Mouse (Mus musculus): ENCODE measurements around the gene Npr2. TPM values are rescaled to one million over a fixed set of nuclear protein-coding genes. Genes with fewer than 3 reads are reported as not detected.

Npr2 gene
- total and polyA plus RNA-seq, 2 experiments, result 29.2 to 39.1 TPM

GRCm38 (mm10) chr4:43679416-43680043, 47.8 kb downstream of the Npr2 start:
- Histone ChIP-seq H3K79me2 (ENCODE audit: control insufficient read depth, insufficient read depth, low read length) (no peaks in the 10 kb centered on the region), H3K9ac (ENCODE audit: low read depth, low read length) (no peak overlapping the region), H3K36me3 (ENCODE audit: control insufficient read depth, insufficient read depth, low read length) (no peaks in the 10 kb centered on the region), H3K4me3 (ENCODE audit: insufficient read depth, low read depth, low read length) (no peak overlapping the region), H3K27me3 (ENCODE audit: control insufficient read depth, insufficient read depth, low read length) (no peaks in the 10 kb centered on the region), H3K27ac (replicated peaks; ENCODE audit: insufficient read depth, low read depth, low read length) (no peak overlapping the region), H3K4me1 (ENCODE audit: control insufficient read depth, insufficient read depth, low read length) (no peaks in the 10 kb centered on the region)
- DNase-seq (ENCODE audit: extremely low read depth, low read depth, low spot score), result no peak
- TF ChIP-seq POLR2A (IDR thresholded peaks at IDR 0.05; ENCODE audit: extremely low read depth, insufficient read depth, low read length) (no peak), CTCF (IDR thresholded peaks at IDR 0.05; ENCODE audit: low read depth, low read length) (no peak)
- 85% methylated on average over 7 of the region's 7 CpGs for WGBS

- no peak for DNase-seq (ENCODE audit: extremely low read depth, low read depth, low spot score)
- no peaks in the 10 kb centered on the region for H3K4me1 ChIP-seq (ENCODE audit: control insufficient read depth, insufficient read depth, low read length)
- 94% methylated on average over 17 of the region's 17 CpGs for WGBS
- no peak overlapping the region for H3K27ac ChIP-seq (replicated peaks; ENCODE audit: insufficient read depth, low read depth, low read length)
- H3K27me3 ChIP-seq (ENCODE audit: control insufficient read depth, insufficient read depth, low read length), result no peaks in the 10 kb centered on the region
- H3K4me3 ChIP-seq (ENCODE audit: insufficient read depth, low read depth, low read length), result no peak overlapping the region
- no peak for TF ChIP-seq POLR2A (IDR thresholded peaks at IDR 0.05; ENCODE audit: extremely low read depth, insufficient read depth, low read length)
- no peak for TF ChIP-seq CTCF (IDR thresholded peaks at IDR 0.05; ENCODE audit: low read depth, low read length)
- no peaks in the 10 kb centered on the region for H3K79me2 ChIP-seq (ENCODE audit: control insufficient read depth, insufficient read depth, low read length)
- H3K36me3 ChIP-seq (ENCODE audit: control insufficient read depth, insufficient read depth, low read length), result no peaks in the 10 kb centered on the region
- no peak overlapping the region for H3K9ac ChIP-seq (ENCODE audit: low read depth, low read length)
These were observed 58.3 kb downstream of the Npr2 start for GRCm38 (mm10) chr4:43690021-43690420.

DNA sequence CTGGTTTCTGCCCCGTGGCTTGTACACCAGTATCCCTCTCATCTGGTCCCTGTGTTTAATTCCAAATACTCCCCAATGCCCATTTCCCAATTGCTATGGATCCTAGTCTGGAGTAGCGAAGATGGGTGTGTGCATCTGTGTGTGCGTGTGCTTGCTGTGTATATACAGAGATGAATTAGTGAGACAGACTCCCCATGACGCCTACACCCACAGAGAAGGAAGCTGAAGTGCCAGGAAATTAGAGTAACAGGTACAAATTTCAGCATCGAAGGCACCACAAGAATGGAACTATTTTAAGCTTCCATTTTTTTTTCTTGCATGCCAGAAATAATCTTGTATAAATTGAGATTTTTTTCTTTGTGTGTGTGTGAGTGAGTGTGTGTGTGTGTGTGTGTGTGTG, 59.3 kb downstream of the Npr2 start:
- H3K4me1 ChIP-seq (ENCODE audit: control insufficient read depth, insufficient read depth, low read length), result no peaks in the 10 kb centered on the region
- TF ChIP-seq POLR2A (IDR thresholded peaks at IDR 0.05; ENCODE audit: extremely low read depth, insufficient read depth, low read length) (no peak), CTCF (IDR thresholded peaks at IDR 0.05; ENCODE audit: low read depth, low read length) (no peak)
- no peak for DNase-seq (ENCODE audit: extremely low read depth, low read depth, low spot score)
- H3K27me3 ChIP-seq (ENCODE audit: control insufficient read depth, insufficient read depth, low read length), result no peaks in the 10 kb centered on the region
- no peak overlapping the region for H3K27ac ChIP-seq (replicated peaks; ENCODE audit: insufficient read depth, low read depth, low read length)
- WGBS, result 78% methylated on average over 5 of the region's 5 CpGs
- H3K4me3 ChIP-seq (ENCODE audit: insufficient read depth, low read depth, low read length), result no peak overlapping the region
- no peaks in the 10 kb centered on the region for H3K79me2 ChIP-seq (ENCODE audit: control insufficient read depth, insufficient read depth, low read length)
- no peak overlapping the region for H3K9ac ChIP-seq (ENCODE audit: low read depth, low read length)
- no peaks in the 10 kb centered on the region for H3K36me3 ChIP-seq (ENCODE audit: control insufficient read depth, insufficient read depth, low read length)

GRCm38 (mm10) chr4:43693806-43694241, 62.1 kb downstream of the Npr2 start:
- 75% methylated on average over 5 of the region's 5 CpGs for WGBS
- Histone ChIP-seq H3K4me1 (ENCODE audit: control insufficient read depth, insufficient read depth, low read length) (no peaks in the 10 kb centered on the region), H3K27ac (replicated peaks; ENCODE audit: insufficient read depth, low read depth, low read length) (no peak overlapping the region), H3K36me3 (ENCODE audit: control insufficient read depth, insufficient read depth, low read length) (no peaks in the 10 kb centered on the region), H3K27me3 (ENCODE audit: control insufficient read depth, insufficient read depth, low read length) (no peaks in the 10 kb centered on the region), H3K4me3 (ENCODE audit: insufficient read depth, low read depth, low read length) (no peak overlapping the region), H3K9ac (ENCODE audit: low read depth, low read length) (no peak overlapping the region), H3K79me2 (ENCODE audit: control insufficient read depth, insufficient read depth, low read length) (no peaks in the 10 kb centered on the region)
- DNase-seq (ENCODE audit: extremely low read depth, low read depth, low spot score), result no peak
- TF ChIP-seq POLR2A (IDR thresholded peaks at IDR 0.05; ENCODE audit: extremely low read depth, insufficient read depth, low read length) (no peak), CTCF (IDR thresholded peaks at IDR 0.05; ENCODE audit: low read depth, low read length) (no peak)

- no peaks in the 10 kb centered on the region for H3K27me3 ChIP-seq (ENCODE audit: control insufficient read depth, insufficient read depth, low read length)
- DNase-seq (ENCODE audit: extremely low read depth, low read depth, low spot score), result no peak
- H3K79me2 ChIP-seq (ENCODE audit: control insufficient read depth, insufficient read depth, low read length), result no peaks in the 10 kb centered on the region
- WGBS, result 94% methylated on average over 1 of the region's 1 CpGs
- H3K36me3 ChIP-seq (ENCODE audit: control insufficient read depth, insufficient read depth, low read length), result no peaks in the 10 kb centered on the region
- H3K4me3 ChIP-seq (ENCODE audit: insufficient read depth, low read depth, low read length), result no peak overlapping the region
- H3K9ac ChIP-seq (ENCODE audit: low read depth, low read length), result no peak overlapping the region
- TF ChIP-seq CTCF (IDR thresholded peaks at IDR 0.05; ENCODE audit: low read depth, low read length) (no peak), POLR2A (IDR thresholded peaks at IDR 0.05; ENCODE audit: extremely low read depth, insufficient read depth, low read length) (no peak)
- no peaks in the 10 kb centered on the region for H3K4me1 ChIP-seq (ENCODE audit: control insufficient read depth, insufficient read depth, low read length)
- H3K27ac ChIP-seq (replicated peaks; ENCODE audit: insufficient read depth, low read depth, low read length), result no peak overlapping the region
These were observed 62.9 kb downstream of the Npr2 start for GRCm38 (mm10) chr4:43694439-43695248.

GRCm38 (mm10) chr4:43695249-43695671, 63.5 kb downstream of the Npr2 start:
- Histone ChIP-seq H3K27me3 (ENCODE audit: control insufficient read depth, insufficient read depth, low read length) (no peaks in the 10 kb centered on the region), H3K27ac (replicated peaks; ENCODE audit: insufficient read depth, low read depth, low read length) (no peak overlapping the region), H3K36me3 (ENCODE audit: control insufficient read depth, insufficient read depth, low read length) (no peaks in the 10 kb centered on the region), H3K9ac (ENCODE audit: low read depth, low read length) (no peak overlapping the region), H3K79me2 (ENCODE audit: control insufficient read depth, insufficient read depth, low read length) (no peaks in the 10 kb centered on the region), H3K4me1 (ENCODE audit: control insufficient read depth, insufficient read depth, low read length) (no peaks in the 10 kb centered on the region), H3K4me3 (ENCODE audit: insufficient read depth, low read depth, low read length) (no peak overlapping the region)
- WGBS, result 37% methylated on average over 9 of the region's 9 CpGs
- peak; percentile 19 for DNase-seq (ENCODE audit: extremely low read depth, low read depth, low spot score)
- TF ChIP-seq CTCF (IDR thresholded peaks at IDR 0.05; ENCODE audit: low read depth, low read length), result no peak
- no peak for TF ChIP-seq POLR2A (IDR thresholded peaks at IDR 0.05; ENCODE audit: extremely low read depth, insufficient read depth, low read length)
